Mouse (Mus musculus): ENCODE data around the gene Pde3b. TPM values are rescaled to one million over a fixed set of nuclear protein-coding genes. Genes with fewer than 3 reads are reported as not detected.

Gene Pde3b
- polyA plus RNA-seq, 1 experiment from 2014 or later = 12.9 TPM

- no peak overlapping the region for H3K4me3 ChIP-seq (ENCODE audit: low read depth, low read length)
- no peak for ATAC-seq (replicated peaks; ENCODE audit: low FRiP score)
- H3K4me2 ChIP-seq (ENCODE audit: low read depth, low read length, severe bottlenecking) = no peak overlapping the region
- no peak for DNase-seq (ENCODE audit: low spot score)
- H3K27me3 ChIP-seq (ENCODE audit: control insufficient read depth, insufficient read depth, low read length) = no peaks in the 10 kb centered on the region
- no peaks in the 10 kb centered on the region for H3K4me1 ChIP-seq (replicated peaks; ENCODE audit: control insufficient read depth, insufficient read depth, low read length)
- H3K27ac ChIP-seq (ENCODE audit: low read depth, low read length) = no peak overlapping the region
- H3K36me3 ChIP-seq (ENCODE audit: control insufficient read depth, insufficient read depth, low read length) = no peaks in the 10 kb centered on the region
- WGBS = 77% methylated on average over 4 of the region's 4 CpGs
- H3K9me3 ChIP-seq (ENCODE audit: control insufficient read depth, low read length) = no peaks in the 10 kb centered on the region
- H3K9ac ChIP-seq (ENCODE audit: low read length) = no peak overlapping the region
Observed at GRCm38 (mm10) chr7:114431966-114432365, 16.9 kb downstream of the Pde3b start.

GRCm38 (mm10) chr7:114439726-114440125, 24.6 kb downstream of the Pde3b start:
- Histone ChIP-seq H3K4me1 (replicated peaks; ENCODE audit: control insufficient read depth, insufficient read depth, low read length) (no peaks in the 10 kb centered on the region), H3K27ac (ENCODE audit: low read depth, low read length) (no peak overlapping the region), H3K9me3 (ENCODE audit: control insufficient read depth, low read length) (no peaks in the 10 kb centered on the region), H3K9ac (ENCODE audit: low read length) (no peak overlapping the region), H3K4me3 (ENCODE audit: low read depth, low read length) (no peak overlapping the region), H3K4me2 (ENCODE audit: low read depth, low read length, severe bottlenecking) (no peak overlapping the region), H3K27me3 (ENCODE audit: control insufficient read depth, insufficient read depth, low read length) (no peaks in the 10 kb centered on the region), H3K36me3 (ENCODE audit: control insufficient read depth, insufficient read depth, low read length) (no peaks in the 10 kb centered on the region)
- DNase-seq (ENCODE audit: low spot score) = no peak
- ATAC-seq (replicated peaks; ENCODE audit: low FRiP score) = no peak
- WGBS = 87% methylated on average over 1 of the region's 1 CpGs

- Histone ChIP-seq H3K4me2 (ENCODE audit: low read depth, low read length, severe bottlenecking) (no peak overlapping the region), H3K4me3 (ENCODE audit: low read depth, low read length) (no peak overlapping the region), H3K9me3 (ENCODE audit: control insufficient read depth, low read length) (no peaks in the 10 kb centered on the region), H3K9ac (ENCODE audit: low read length) (no peak overlapping the region), H3K36me3 (ENCODE audit: control insufficient read depth, insufficient read depth, low read length) (no peaks in the 10 kb centered on the region), H3K4me1 (replicated peaks; ENCODE audit: control insufficient read depth, insufficient read depth, low read length) (no peaks in the 10 kb centered on the region), H3K27me3 (ENCODE audit: control insufficient read depth, insufficient read depth, low read length) (no peaks in the 10 kb centered on the region), H3K27ac (ENCODE audit: low read depth, low read length) (no peak overlapping the region)
- ATAC-seq (replicated peaks; ENCODE audit: low FRiP score) (no peak), DNase-seq (ENCODE audit: low spot score) (no peak)
- 95% methylated on average over 1 of the region's 1 CpGs for WGBS
Observed at GRCm38 (mm10) chr7:114440494-114440893, 25.4 kb downstream of the Pde3b start.

- no peaks in the 10 kb centered on the region for H3K36me3 ChIP-seq (ENCODE audit: control insufficient read depth, insufficient read depth, low read length)
- H3K4me1 ChIP-seq (replicated peaks; ENCODE audit: control insufficient read depth, insufficient read depth, low read length) = no peaks in the 10 kb centered on the region
- ATAC-seq (replicated peaks; ENCODE audit: low FRiP score) = no peak
- no peak overlapping the region for H3K4me3 ChIP-seq (ENCODE audit: low read depth, low read length)
- 60% methylated on average over 3 of the region's 3 CpGs for WGBS
- no peak overlapping the region for H3K27ac ChIP-seq (ENCODE audit: low read depth, low read length)
- no peaks in the 10 kb centered on the region for H3K27me3 ChIP-seq (ENCODE audit: control insufficient read depth, insufficient read depth, low read length)
- no peak overlapping the region for H3K9ac ChIP-seq (ENCODE audit: low read length)
- H3K4me2 ChIP-seq (ENCODE audit: low read depth, low read length, severe bottlenecking) = no peak overlapping the region
- DNase-seq (ENCODE audit: low spot score) = no peak
- no peaks in the 10 kb centered on the region for H3K9me3 ChIP-seq (ENCODE audit: control insufficient read depth, low read length)
Observed at GRCm38 (mm10) chr7:114452876-114453275, 37.8 kb downstream of the Pde3b start.

GRCm38 (mm10) chr7:114453300-114453990, 38.4 kb downstream of the Pde3b start:
- Histone ChIP-seq H3K9ac (ENCODE audit: low read length) (no peak overlapping the region), H3K4me2 (ENCODE audit: low read depth, low read length, severe bottlenecking) (no peak overlapping the region), H3K9me3 (ENCODE audit: control insufficient read depth, low read length) (no peaks in the 10 kb centered on the region), H3K4me3 (ENCODE audit: low read depth, low read length) (no peak overlapping the region), H3K36me3 (ENCODE audit: control insufficient read depth, insufficient read depth, low read length) (no peaks in the 10 kb centered on the region), H3K27me3 (ENCODE audit: control insufficient read depth, insufficient read depth, low read length) (no peaks in the 10 kb centered on the region), H3K4me1 (replicated peaks; ENCODE audit: control insufficient read depth, insufficient read depth, low read length) (no peaks in the 10 kb centered on the region), H3K27ac (ENCODE audit: low read depth, low read length) (no peak overlapping the region)
- DNase-seq (ENCODE audit: low spot score) (no peak), ATAC-seq (replicated peaks; ENCODE audit: low FRiP score) (no peak)
- WGBS = 90% methylated on average over 5 of the region's 5 CpGs

- no peak overlapping the region for H3K4me2 ChIP-seq (ENCODE audit: low read depth, low read length, severe bottlenecking)
- H3K27me3 ChIP-seq (ENCODE audit: control insufficient read depth, insufficient read depth, low read length) = no peaks in the 10 kb centered on the region
- H3K36me3 ChIP-seq (ENCODE audit: control insufficient read depth, insufficient read depth, low read length) = no peaks in the 10 kb centered on the region
- ATAC-seq (replicated peaks; ENCODE audit: low FRiP score) (no peak), DNase-seq (ENCODE audit: low spot score) (no peak)
- 90% methylated on average over 1 of the region's 1 CpGs for WGBS
- H3K4me1 ChIP-seq (replicated peaks; ENCODE audit: control insufficient read depth, insufficient read depth, low read length) = no peaks in the 10 kb centered on the region
- H3K4me3 ChIP-seq (ENCODE audit: low read depth, low read length) = no peak overlapping the region
- H3K27ac ChIP-seq (ENCODE audit: low read depth, low read length) = no peak overlapping the region
- no peaks in the 10 kb centered on the region for H3K9me3 ChIP-seq (ENCODE audit: control insufficient read depth, low read length)
- no peak overlapping the region for H3K9ac ChIP-seq (ENCODE audit: low read length)
Observed at GRCm38 (mm10) chr7:114454858-114455257, 39.8 kb downstream of the Pde3b start.

GRCm38 (mm10) chr7:114456904-114457303, 41.8 kb downstream of the Pde3b start:
- H3K4me3 ChIP-seq (ENCODE audit: low read depth, low read length) = no peak overlapping the region
- DNase-seq (ENCODE audit: low spot score) (no peak), ATAC-seq (replicated peaks; ENCODE audit: low FRiP score) (no peak)
- H3K9ac ChIP-seq (ENCODE audit: low read length) = no peak overlapping the region
- H3K27ac ChIP-seq (ENCODE audit: low read depth, low read length) = no peak overlapping the region
- H3K4me1 ChIP-seq (replicated peaks; ENCODE audit: control insufficient read depth, insufficient read depth, low read length) = no peaks in the 10 kb centered on the region
- WGBS = 93% methylated on average over 4 of the region's 4 CpGs
- H3K36me3 ChIP-seq (ENCODE audit: control insufficient read depth, insufficient read depth, low read length) = no peaks in the 10 kb centered on the region
- H3K27me3 ChIP-seq (ENCODE audit: control insufficient read depth, insufficient read depth, low read length) = no peaks in the 10 kb centered on the region
- no peaks in the 10 kb centered on the region for H3K9me3 ChIP-seq (ENCODE audit: control insufficient read depth, low read length)
- H3K4me2 ChIP-seq (ENCODE audit: low read depth, low read length, severe bottlenecking) = no peak overlapping the region

- no peak overlapping the region for H3K9ac ChIP-seq (ENCODE audit: low read length)
- WGBS = 54% methylated on average over 1 of the region's 1 CpGs
- no peaks in the 10 kb centered on the region for H3K9me3 ChIP-seq (ENCODE audit: control insufficient read depth, low read length)
- H3K4me3 ChIP-seq (ENCODE audit: low read depth, low read length) = no peak overlapping the region
- no peak overlapping the region for H3K4me2 ChIP-seq (ENCODE audit: low read depth, low read length, severe bottlenecking)
- H3K27me3 ChIP-seq (ENCODE audit: control insufficient read depth, insufficient read depth, low read length) = no peaks in the 10 kb centered on the region
- no peaks in the 10 kb centered on the region for H3K36me3 ChIP-seq (ENCODE audit: control insufficient read depth, insufficient read depth, low read length)
- ATAC-seq (replicated peaks; ENCODE audit: low FRiP score) = no peak
- DNase-seq (ENCODE audit: low spot score) = no peak
- H3K27ac ChIP-seq (ENCODE audit: low read depth, low read length) = no peak overlapping the region
- no peaks in the 10 kb centered on the region for H3K4me1 ChIP-seq (replicated peaks; ENCODE audit: control insufficient read depth, insufficient read depth, low read length)
Observed at GRCm38 (mm10) chr7:114459909-114460308, 44.8 kb downstream of the Pde3b start.

- H3K27me3 ChIP-seq (ENCODE audit: control insufficient read depth, insufficient read depth, low read length) = no peaks in the 10 kb centered on the region
- no peaks in the 10 kb centered on the region for H3K4me1 ChIP-seq (replicated peaks; ENCODE audit: control insufficient read depth, insufficient read depth, low read length)
- no peak overlapping the region for H3K4me2 ChIP-seq (ENCODE audit: low read depth, low read length, severe bottlenecking)
- no peaks in the 10 kb centered on the region for H3K9me3 ChIP-seq (ENCODE audit: control insufficient read depth, low read length)
- DNase-seq (ENCODE audit: low spot score) (no peak), ATAC-seq (replicated peaks; ENCODE audit: low FRiP score) (no peak)
- H3K36me3 ChIP-seq (ENCODE audit: control insufficient read depth, insufficient read depth, low read length) = no peaks in the 10 kb centered on the region
- no peak overlapping the region for H3K9ac ChIP-seq (ENCODE audit: low read length)
- 87% methylated on average over 2 of the region's 2 CpGs for WGBS
- no peak overlapping the region for H3K4me3 ChIP-seq (ENCODE audit: low read depth, low read length)
- no peak overlapping the region for H3K27ac ChIP-seq (ENCODE audit: low read depth, low read length)
Observed at GRCm38 (mm10) chr7:114461727-114462126, 46.6 kb downstream of the Pde3b start.

All from forebrain, embryonic 11.5 days (tissue).